Mouse (Mus musculus) limb, embryonic 12.5 days (tissue): ENCODE data around the gene Ddx52. TPM values are rescaled to one million over a fixed set of nuclear protein-coding genes. Genes with fewer than 3 reads are reported as not detected.

Experiments
- ATAC-seq: fragments of 200-750 bp; cut with Nextera tagmentation; 2 replicates; pipeline ENCODE4 v1.8.0; 2017; ENCODE audit warnings: low read depth, moderate TSS enrichment; ENCODE audit not compliant: insufficient number of reproducible peaks, insufficient read depth, low FRiP score, low TSS enrichment
- H3K27ac ChIP-seq: fragments of 300-500 bp; sonication (generic); 2 replicates; pipeline ENCODE4 v1.5.1; 2016; ENCODE audit warnings: mild to moderate bottlenecking, moderate library complexity
- H3K27me3 ChIP-seq: fragments of 300-500 bp; sonication (generic); 2 replicates; pipeline ENCODE4 v1.6.1; 2016; ENCODE audit warnings: mild to moderate bottlenecking, moderate library complexity
- H3K36me3 ChIP-seq: fragments of 300-500 bp; sonication (generic); 2 replicates; pipeline ENCODE4 v1.6.1; 2016; ENCODE audit warnings: mild to moderate bottlenecking, moderate library complexity
- H3K4me1 ChIP-seq: fragments of 300-500 bp; sonication (generic); replicated peaks from 2 replicates; pipeline ENCODE4 v1.6.1; 2016
- H3K4me2 ChIP-seq: fragments of 300-500 bp; sonication (generic); 2 replicates; pipeline ENCODE4 v1.6.1; 2016; ENCODE audit warnings: mild to moderate bottlenecking, moderate library complexity
- H3K4me3 ChIP-seq: fragments of 300-500 bp; sonication (generic); replicated peaks from 2 replicates; pipeline ENCODE4 v1.5.1; 2016; ENCODE audit warnings: mild to moderate bottlenecking
- H3K9ac ChIP-seq: fragments of 300-500 bp; sonication (generic); replicated peaks from 2 replicates; pipeline ENCODE4 v1.6.1; 2016; ENCODE audit warnings: mild to moderate bottlenecking, moderate library complexity
- H3K9me3 ChIP-seq: fragments of 300-500 bp; sonication (generic); 2 replicates; pipeline ENCODE4 v1.6.1; 2016; ENCODE audit warnings: mild to moderate bottlenecking, moderate library complexity
- WGBS: fragments of 180-500 bp; shearing (Covaris S2); methylation state at CpG from one replicate; pipeline ENCODE4 v1.1.7; 2016; 5-methylcytosine and 5-hydroxymethylcytosine counted together
- polyA plus RNA-seq: library from polyadenylated mRNA; unstranded; fragments of >200 nt; fragmentation: Nextera tagmentation; extraction: Ambion mirVana; gene quantifications from 2 replicates; pipeline ENCODE4 v1.2.1, GENCODE M21; 2016

Gene Ddx52
- polyA plus RNA-seq, result 39.6 and 47.8 TPM in 2 replicates

DNA sequence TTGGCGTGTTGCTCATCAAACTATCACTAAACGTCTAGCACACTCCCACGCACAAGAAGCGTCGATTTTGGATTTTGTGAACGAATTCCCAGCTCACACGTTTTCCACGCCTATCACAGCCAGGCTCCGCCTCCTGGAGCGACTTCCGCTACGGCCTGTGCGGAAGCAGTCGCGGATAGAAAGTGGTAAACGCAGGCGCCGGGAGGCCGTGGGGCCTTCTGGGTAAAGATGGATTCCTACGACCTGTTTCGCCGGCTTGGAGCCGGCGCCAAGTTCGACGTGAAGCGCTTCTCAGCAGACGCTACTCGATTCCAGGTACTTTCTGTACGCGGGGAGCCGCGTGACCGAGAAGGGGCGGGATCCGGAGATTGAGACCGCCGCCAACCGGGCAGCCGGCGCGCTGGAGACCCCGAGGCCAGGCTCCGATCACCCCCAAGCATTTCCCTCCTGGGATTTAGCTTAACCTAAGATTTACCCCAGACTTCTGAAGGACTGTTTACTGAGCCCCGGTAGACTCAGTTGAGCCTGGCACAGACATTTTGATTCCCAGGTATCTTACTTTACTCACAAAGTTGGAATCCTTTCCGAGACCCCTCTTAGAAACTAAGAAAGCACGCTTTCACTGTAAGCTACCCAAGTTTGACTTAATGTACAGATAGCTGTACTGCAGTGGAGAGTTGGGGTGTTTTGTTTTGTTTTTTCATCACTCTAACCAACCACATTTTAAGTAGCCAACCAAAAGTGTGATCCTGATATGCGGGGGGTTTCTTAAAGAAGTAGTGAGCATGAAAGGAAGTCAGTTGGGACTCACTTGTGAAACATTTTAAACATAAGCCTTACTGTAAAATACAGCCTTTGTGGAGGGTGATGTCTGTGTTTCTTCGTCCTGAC is at the start of gene Ddx52:
Ddx52 (plus strand) TSS at position 113 of the 891 bp plus-strand sequence.
- Histone ChIP-seq H3K9me3 (no peaks in the 10 kb centered on the region), H3K27me3 (no peaks in the 10 kb centered on the region), H3K4me2 (peak within 1 kb of the TSS; percentile 81), H3K27ac (peak within 1 kb of the TSS; percentile 87), H3K4me3 (peak within 1 kb of the TSS; percentile 80), H3K36me3 (peaks cover 40% of the 10 kb centered on the region), H3K4me1 (peaks cover 7% of the 10 kb centered on the region; the same call in 1 of the 2 replicates), H3K9ac (peak within 1 kb of the TSS; percentile 89)
- WGBS, result 1% methylated on average over 49 of the region's 49 CpGs
- peak; percentile 85 for ATAC-seq

DNA sequence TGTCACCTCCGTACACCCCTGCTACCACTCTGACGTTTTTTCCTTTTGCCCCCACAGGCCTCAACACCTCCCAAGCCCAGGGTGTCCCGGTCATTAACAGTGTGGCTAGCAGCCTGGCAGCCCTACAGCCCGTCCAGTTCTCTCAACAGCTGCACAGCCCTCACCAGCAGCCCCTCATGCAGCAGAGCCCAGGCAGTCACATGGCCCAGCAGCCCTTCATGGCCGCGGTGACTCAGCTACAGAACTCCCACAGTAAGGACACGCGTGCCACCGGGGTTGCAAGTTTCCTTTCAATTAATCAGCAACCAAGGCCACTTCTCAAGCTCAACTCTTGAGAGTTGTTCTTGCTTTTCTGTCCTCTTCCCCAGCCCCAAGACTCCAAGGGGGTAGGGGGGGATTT is 48.5 kb upstream of the Ddx52 start:
- WGBS, result 69% methylated on average over 9 of the region's 9 CpGs
- no peak overlapping the region for H3K4me3 ChIP-seq
- H3K27ac ChIP-seq, result no peak overlapping the region
- no peak overlapping the region for H3K9ac ChIP-seq
- no peak overlapping the region for H3K4me2 ChIP-seq
- H3K4me1 ChIP-seq, result no peaks in the 10 kb centered on the region
- ATAC-seq, result no peak
- H3K36me3 ChIP-seq, result no peaks in the 10 kb centered on the region
- H3K9me3 ChIP-seq, result no peaks in the 10 kb centered on the region
- no peaks in the 10 kb centered on the region for H3K27me3 ChIP-seq

DNA sequence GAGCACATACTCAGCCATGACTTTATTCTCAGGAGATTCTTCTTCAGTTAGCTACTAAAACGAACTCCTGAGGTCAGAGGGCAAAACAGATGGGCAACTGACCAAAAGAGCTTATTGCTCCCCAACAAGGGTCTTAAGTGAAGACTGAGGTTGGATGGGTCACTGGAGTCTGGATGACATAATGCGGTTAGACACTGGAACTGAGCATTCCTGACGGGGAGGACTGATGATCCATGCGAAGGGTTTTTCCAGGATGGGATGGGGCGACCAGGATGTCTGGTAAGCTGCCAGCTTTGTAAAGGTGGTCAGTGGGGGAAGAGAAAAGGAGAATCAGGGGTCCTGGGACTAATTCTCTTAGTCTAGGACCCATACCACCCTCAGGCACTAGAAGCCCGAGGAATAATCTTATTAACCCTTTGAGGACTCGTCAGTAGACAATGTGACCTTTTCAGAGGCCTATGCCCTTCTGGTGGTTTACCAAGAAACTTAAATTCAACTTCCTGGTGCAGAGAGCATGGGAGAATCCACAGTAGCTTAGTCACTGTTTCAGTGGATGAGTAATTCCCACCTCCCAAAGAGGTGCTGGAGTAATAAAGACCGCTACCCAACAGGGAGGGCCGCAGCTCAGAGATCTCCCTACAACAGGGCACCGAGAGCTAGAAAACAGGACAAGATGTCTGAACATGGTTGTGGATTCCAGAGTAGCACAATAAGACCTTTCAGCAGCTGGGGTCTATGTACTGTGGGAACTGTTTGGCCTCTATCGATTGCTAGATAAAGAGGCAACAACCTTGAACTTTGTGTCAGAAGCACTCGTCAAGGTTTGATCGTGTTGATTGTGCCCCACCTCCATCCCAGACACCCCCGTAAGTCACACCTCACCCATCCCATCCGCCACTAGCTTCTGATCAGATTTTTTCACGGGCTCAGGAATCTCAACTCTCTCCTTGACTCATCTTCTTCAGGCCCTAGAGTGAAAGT is 45.1 kb upstream of the Ddx52 start:
- H3K27me3 ChIP-seq, result no peaks in the 10 kb centered on the region

DNA sequence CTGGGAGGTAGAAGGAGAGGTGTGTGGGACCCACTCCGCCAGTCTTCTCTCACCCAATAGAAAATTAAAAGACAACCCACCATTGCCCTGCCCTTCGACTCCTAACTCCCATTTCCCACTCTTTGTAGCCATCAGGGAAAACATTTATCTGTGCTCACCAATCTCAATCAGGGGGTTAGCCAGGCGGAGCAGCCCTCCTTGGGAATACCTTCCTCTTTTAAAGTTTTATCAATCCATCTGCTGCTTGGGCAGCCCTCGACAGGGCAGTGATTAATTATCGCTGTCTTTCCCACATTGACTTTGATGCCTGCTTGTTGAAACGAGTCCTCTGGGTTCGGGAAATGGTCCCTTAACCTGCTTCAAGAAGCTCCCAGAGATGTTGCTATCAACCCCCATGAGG is 44.3 kb upstream of the Ddx52 start:
- H3K27ac ChIP-seq, result no peak overlapping the region
- no peak for ATAC-seq
- no peak overlapping the region for H3K4me3 ChIP-seq
- no peak overlapping the region for H3K9ac ChIP-seq
- no peaks in the 10 kb centered on the region for H3K4me1 ChIP-seq
- H3K27me3 ChIP-seq, result no peaks in the 10 kb centered on the region
- no peaks in the 10 kb centered on the region for H3K36me3 ChIP-seq
- H3K4me2 ChIP-seq, result no peak overlapping the region
- 62% methylated on average over 7 of the region's 7 CpGs for WGBS
- no peaks in the 10 kb centered on the region for H3K9me3 ChIP-seq

More for the DNA sequence above, 45.1 kb upstream of the Ddx52 start:
- no peak overlapping the region for H3K4me3 ChIP-seq
- no peak overlapping the region for H3K4me2 ChIP-seq
- no peak overlapping the region for H3K9ac ChIP-seq
- H3K9me3 ChIP-seq, result no peaks in the 10 kb centered on the region
- H3K4me1 ChIP-seq, result no peaks in the 10 kb centered on the region
- H3K27ac ChIP-seq, result no peak overlapping the region
- WGBS, result 83% methylated on average over 16 of the region's 16 CpGs
- no peak for ATAC-seq
- H3K36me3 ChIP-seq, result no peaks in the 10 kb centered on the region

DNA sequence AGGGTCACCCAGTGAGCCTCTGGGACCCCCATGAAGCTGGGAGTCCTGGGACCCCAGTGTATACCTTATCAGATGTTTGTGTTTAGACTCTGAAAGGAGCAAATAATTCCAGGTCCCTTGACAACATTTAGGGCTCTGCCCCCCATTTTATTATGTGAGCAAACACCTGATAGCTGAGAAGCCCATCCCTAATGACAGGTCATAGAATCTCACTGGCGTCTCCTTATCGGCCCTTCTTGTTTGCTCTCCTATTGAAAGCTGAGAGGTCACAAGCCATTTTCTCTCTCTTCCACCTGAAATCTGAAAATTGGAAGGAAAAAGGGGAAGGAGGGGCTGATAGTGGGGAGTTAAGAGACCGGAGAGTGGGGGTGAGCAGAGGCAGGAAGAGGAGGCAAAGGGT is 39.0 kb upstream of the Ddx52 start:
- H3K9ac ChIP-seq, result no peak overlapping the region
- no peaks in the 10 kb centered on the region for H3K27me3 ChIP-seq
- 86% methylated on average over 3 of the region's 3 CpGs for WGBS
- H3K36me3 ChIP-seq, result no peaks in the 10 kb centered on the region
- H3K4me2 ChIP-seq, result no peak overlapping the region
- H3K4me3 ChIP-seq, result no peak overlapping the region
- H3K9me3 ChIP-seq, result no peaks in the 10 kb centered on the region
- no peak for ATAC-seq
- no peak overlapping the region for H3K27ac ChIP-seq
- H3K4me1 ChIP-seq, result no peaks in the 10 kb centered on the region

DNA sequence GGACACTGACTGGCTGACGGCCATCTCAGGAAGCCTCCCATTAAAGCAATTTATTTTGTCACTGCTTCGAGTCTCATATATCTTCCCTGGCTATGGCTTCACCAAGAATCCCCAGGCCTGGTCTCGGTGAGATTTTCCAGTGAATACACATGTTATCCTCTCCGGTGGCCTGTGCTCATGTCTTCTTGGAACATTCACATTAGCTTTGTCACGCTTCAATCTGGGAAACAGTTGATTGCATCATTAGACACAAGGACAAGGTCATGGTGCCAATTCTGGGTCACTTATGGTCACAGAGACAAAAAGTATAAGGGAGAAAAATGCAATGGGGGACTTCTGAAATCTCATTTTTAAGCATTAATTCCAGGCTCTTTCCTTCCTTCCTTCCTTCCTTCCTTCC is 36.1 kb upstream of the Ddx52 start:
- ATAC-seq, result no peak
- H3K4me2 ChIP-seq, result no peak overlapping the region
- 72% methylated on average over 5 of the region's 5 CpGs for WGBS

DNA sequence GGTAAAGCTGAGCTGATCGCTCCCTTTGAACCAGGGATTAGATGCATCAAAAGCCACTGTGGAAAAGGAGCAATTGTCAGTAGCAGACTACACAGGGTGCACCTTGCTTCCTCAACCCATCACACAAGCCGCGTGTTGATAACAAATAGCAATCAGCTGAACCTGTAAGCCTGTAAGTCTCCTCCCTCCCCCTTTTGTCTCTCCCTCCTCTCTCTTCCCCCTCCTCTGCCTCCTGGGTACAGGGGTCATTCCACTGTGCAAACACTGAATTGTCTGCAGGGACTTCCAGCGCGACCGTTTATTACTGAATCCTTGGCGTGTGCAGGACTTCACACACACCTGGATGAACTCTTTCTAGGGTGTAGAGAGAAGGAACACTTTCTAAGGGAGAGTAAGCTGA is 33.5 kb upstream of the Ddx52 start:
- no peak overlapping the region for H3K4me3 ChIP-seq
- H3K27me3 ChIP-seq, result no peaks in the 10 kb centered on the region
- no peak for ATAC-seq
- H3K4me1 ChIP-seq, result no peaks in the 10 kb centered on the region
- no peak overlapping the region for H3K4me2 ChIP-seq
- H3K9me3 ChIP-seq, result no peaks in the 10 kb centered on the region
- no peak overlapping the region for H3K27ac ChIP-seq
- WGBS, result 40% methylated on average over 7 of the region's 7 CpGs
- no peaks in the 10 kb centered on the region for H3K36me3 ChIP-seq
- H3K9ac ChIP-seq, result no peak overlapping the region

More for the DNA sequence above, 36.1 kb upstream of the Ddx52 start:
- H3K4me1 ChIP-seq, result no peaks in the 10 kb centered on the region
- no peaks in the 10 kb centered on the region for H3K27me3 ChIP-seq
- H3K36me3 ChIP-seq, result no peaks in the 10 kb centered on the region
- H3K4me3 ChIP-seq, result no peak overlapping the region
- no peak overlapping the region for H3K27ac ChIP-seq
- no peak overlapping the region for H3K9ac ChIP-seq
- no peaks in the 10 kb centered on the region for H3K9me3 ChIP-seq

DNA sequence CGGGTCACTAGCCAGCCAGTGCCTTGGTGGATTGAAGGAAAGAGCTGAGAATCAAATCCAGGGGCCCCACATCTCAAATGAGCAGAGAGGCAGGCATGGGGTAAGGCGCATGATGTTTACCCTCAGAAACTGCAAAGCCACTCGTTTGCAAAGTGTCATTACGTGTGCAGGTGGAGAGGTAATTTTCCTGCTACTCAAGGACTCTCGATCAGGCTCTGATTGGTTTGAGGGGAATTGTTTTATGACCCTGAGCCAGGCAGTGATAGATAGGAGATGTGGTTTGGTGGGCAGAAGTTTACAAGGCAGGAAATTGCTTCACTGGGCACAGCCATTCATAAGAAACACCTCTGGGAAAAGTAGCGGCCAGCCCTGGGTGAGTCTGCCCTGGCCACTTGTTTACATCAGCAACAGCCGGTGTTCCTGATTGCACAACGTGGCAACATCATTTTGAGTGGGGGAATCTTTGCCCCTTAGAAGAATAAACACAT is 28.0 kb upstream of the Ddx52 start:
- H3K4me3 ChIP-seq, result no peak overlapping the region
- no peaks in the 10 kb centered on the region for H3K27me3 ChIP-seq
- no peak for ATAC-seq
- WGBS, result 18% methylated on average over 8 of the region's 8 CpGs
- no peaks in the 10 kb centered on the region for H3K36me3 ChIP-seq
- no peaks in the 10 kb centered on the region for H3K4me1 ChIP-seq
- no peaks in the 10 kb centered on the region for H3K9me3 ChIP-seq
- no peak overlapping the region for H3K27ac ChIP-seq
- no peak overlapping the region for H3K4me2 ChIP-seq
- no peak overlapping the region for H3K9ac ChIP-seq

DNA sequence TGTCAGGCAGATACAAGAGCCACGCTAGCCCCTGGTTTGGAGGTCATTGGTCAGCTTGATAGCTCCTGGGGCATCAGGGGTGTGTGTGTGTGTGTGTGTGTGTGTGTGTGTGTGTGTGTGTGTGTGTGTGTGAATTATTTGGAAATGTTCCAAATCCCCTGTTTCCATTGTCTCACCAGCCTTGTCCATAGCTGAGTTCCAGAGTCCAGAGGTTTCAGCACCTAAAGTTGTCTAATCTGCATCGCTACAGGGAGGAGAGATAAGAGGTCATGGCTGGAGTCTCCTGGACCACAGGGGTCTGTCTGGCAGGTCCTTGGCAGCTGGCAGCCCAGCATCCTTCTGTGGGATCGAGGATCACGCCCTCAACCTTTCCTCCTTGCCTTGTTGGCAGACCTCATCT is 27.4 kb upstream of the Ddx52 start:
- WGBS, result 72% methylated on average over 4 of the region's 4 CpGs
- H3K4me2 ChIP-seq, result no peak overlapping the region
- H3K9ac ChIP-seq, result no peak overlapping the region
- H3K4me1 ChIP-seq, result no peaks in the 10 kb centered on the region
- no peak for ATAC-seq
- H3K4me3 ChIP-seq, result no peak overlapping the region
- no peaks in the 10 kb centered on the region for H3K27me3 ChIP-seq
- no peaks in the 10 kb centered on the region for H3K9me3 ChIP-seq
- no peaks in the 10 kb centered on the region for H3K36me3 ChIP-seq
- H3K27ac ChIP-seq, result no peak overlapping the region

DNA sequence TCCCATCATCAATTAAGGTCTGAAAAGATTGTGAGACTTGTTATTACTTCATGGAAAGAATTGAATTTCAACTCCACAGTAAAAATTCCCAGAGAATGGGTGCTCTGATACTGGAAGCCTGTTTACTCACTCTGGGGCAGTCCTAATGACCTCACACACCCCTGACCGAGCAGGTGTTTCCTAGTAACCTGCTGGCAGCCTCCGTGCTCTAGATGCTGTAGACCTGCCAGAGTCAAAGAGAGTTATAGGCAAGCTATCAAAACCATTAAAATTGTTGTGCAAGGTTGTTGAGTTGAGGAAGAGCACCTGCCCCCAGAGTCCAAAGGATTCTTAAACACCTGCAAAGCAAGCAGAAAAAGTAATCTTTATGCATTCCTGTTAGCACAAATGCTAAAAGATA is 19.3 kb upstream of the Ddx52 start:
- no peaks in the 10 kb centered on the region for H3K9me3 ChIP-seq
- 48% methylated on average over 2 of the region's 2 CpGs for WGBS
- no peaks in the 10 kb centered on the region for H3K36me3 ChIP-seq
- H3K27ac ChIP-seq, result no peak overlapping the region
- H3K4me3 ChIP-seq, result no peak overlapping the region
- H3K9ac ChIP-seq, result no peak overlapping the region
- H3K27me3 ChIP-seq, result no peaks in the 10 kb centered on the region
- no peak for ATAC-seq
- no peaks in the 10 kb centered on the region for H3K4me1 ChIP-seq
- no peak overlapping the region for H3K4me2 ChIP-seq

DNA sequence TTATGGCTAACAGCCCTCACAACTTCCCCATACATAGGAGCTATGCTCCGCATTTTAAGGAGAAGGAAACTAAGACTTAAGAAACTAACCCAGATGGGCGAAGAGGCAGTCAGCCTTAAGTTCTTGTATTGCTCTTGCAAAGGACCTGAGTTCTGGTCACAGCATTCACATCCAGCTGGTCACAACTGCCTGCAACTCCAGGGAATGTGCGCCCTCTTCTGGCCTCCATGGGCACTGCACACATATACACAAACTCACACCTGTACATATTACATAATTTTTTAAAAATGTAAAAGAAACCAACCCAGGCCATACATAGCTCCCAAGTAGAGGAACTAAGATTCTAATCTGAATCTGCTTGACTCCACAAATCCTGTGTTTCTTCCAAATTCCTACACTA is 14.8 kb upstream of the Ddx52 start:
- H3K9ac ChIP-seq, result no peak overlapping the region
- H3K4me2 ChIP-seq, result no peak overlapping the region
- no peaks in the 10 kb centered on the region for H3K27me3 ChIP-seq
- no peak for ATAC-seq
- WGBS, result 53% methylated on average over 3 of the region's 3 CpGs
- no peaks in the 10 kb centered on the region for H3K9me3 ChIP-seq
- H3K4me1 ChIP-seq, result no peaks in the 10 kb centered on the region
- H3K27ac ChIP-seq, result no peak overlapping the region
- H3K4me3 ChIP-seq, result no peak overlapping the region
- no peaks in the 10 kb centered on the region for H3K36me3 ChIP-seq
